Mouse (Mus musculus) G1E (cell line): ENCODE data around the gene Dtx4.

Source experiments
- CTCF ChIP-seq: IDR thresholded peaks from 2 replicates; pipeline ENCODE4 v1.5.1; 2012; ENCODE audit warnings: low read depth, low read length, inconsistent platforms, mixed read lengths
- GATA1 ChIP-seq: IDR thresholded peaks from 2 replicates; pipeline ENCODE4 v1.6.1; 2012; ENCODE audit warnings: borderline replicate concordance, low read length, inconsistent platforms, mixed read lengths
- GATA2 ChIP-seq: IDR thresholded peaks from 2 replicates; pipeline ENCODE4 v1.6.1; 2012; ENCODE audit warnings: low read depth, low read length, inconsistent platforms, borderline replicate concordance
- POLR2AphosphoS5 ChIP-seq: IDR thresholded peaks from 2 replicates; pipeline ENCODE4 v1.6.1; 2012; ENCODE audit warnings: low read depth, low read length, inconsistent platforms; ENCODE audit not compliant: insufficient replicate concordance
- TAL1 ChIP-seq: conservative IDR thresholded peaks from 2 replicates; pipeline ENCODE4 v1.6.1; 2012; ENCODE audit warnings: low read depth, low read length, inconsistent platforms, mixed read lengths

DNA sequence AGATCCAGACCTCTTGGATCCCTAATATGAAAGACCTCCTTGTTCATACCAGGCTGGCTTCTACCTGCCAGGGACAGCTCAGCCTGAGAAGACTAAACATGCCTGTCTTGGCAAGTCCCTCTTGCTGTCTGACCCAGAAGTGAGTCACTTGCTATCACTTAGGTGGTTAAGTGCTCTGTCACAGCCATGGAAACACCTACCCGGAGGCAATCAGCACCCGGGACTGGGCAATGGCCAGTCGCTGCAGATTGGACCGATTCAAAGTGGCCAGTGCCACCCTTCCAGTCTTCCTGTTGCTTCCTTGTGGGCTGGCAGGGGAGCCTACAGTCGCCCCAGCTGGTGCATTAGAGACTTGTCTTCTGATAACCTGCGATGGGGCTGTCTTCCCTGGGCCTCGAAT, 9.6 kb downstream of the Dtx4 start:
- TF ChIP-seq CTCF (no peak), GATA1 (no peak), TAL1 (no peak), GATA2 (no peak), POLR2AphosphoS5 (no peak)
